20 mouse cellular contexts compared by ENCODE assay signal in genomic region chr5:120769396-120769795, GRCm38 (mm10). TPM values are rescaled to one million over a fixed set of nuclear protein-coding genes. Genes with fewer than 3 reads are reported as not detected.
"Had no signal": no experiment of that assay in that cellular context is flagged by ENCODE, and none has a peak within 500 bp of the region (broad histone marks: within the 10 kb centered on the region; RNA-seq: fewer than 3 reads in every experiment).

No protein-coding gene starts in this region.

- ATAC-seq: midbrain, embryonic 13.5 days had no signal

- DNase-seq: kidney, adult 18-20 months; kidney, postnatal 10 days; kidney, postnatal 4 days; left cerebral cortex, postnatal 4 days; lung, embryonic 14.5 days; lung, postnatal 10 days; lung, postnatal 4 days; right cerebral cortex, postnatal 25 days; thymus, postnatal 4 days had no signal

RNA-seq across cellular contexts. Expression of gene Oas3, which starts 8.1 kb away (rescaled TPM):
- total RNA-seq: layer of hippocampus, adult 2 months; layer of hippocampus, postnatal 14 days; left cerebral cortex, adult 18-20 months had no signal
- polyA plus RNA-seq: kidney, embryonic 14.5 days had no signal

RNA-seq across cellular contexts. Expression of gene Oas2, which starts 19.7 kb away (rescaled TPM):
- total RNA-seq: layer of hippocampus, adult 2 months; left cerebral cortex, postnatal 4 days had no signal
- polyA plus RNA-seq: neural tube, embryonic 14.5 days had no signal

RNA-seq across cellular contexts. Expression of gene Oas1e, which starts 25.9 kb away (rescaled TPM):
- total RNA-seq: layer of hippocampus, adult 2 months; layer of hippocampus, postnatal 14 days; left cerebral cortex, adult 18-20 months; left cerebral cortex, postnatal 10 days; left cerebral cortex, postnatal 4 days; liver, adult 2 months had no signal
- polyA plus RNA-seq: kidney, embryonic 14.5 days; limb, embryonic 13.5 days; liver, adult 2 months; liver, embryonic 15.5 days; lung, embryonic 14.5 days; stomach, embryonic 16.5 days had no signal
